Comparison of ENCODE assay signal across 9 mouse cellular contexts in the genomic region with DNA sequence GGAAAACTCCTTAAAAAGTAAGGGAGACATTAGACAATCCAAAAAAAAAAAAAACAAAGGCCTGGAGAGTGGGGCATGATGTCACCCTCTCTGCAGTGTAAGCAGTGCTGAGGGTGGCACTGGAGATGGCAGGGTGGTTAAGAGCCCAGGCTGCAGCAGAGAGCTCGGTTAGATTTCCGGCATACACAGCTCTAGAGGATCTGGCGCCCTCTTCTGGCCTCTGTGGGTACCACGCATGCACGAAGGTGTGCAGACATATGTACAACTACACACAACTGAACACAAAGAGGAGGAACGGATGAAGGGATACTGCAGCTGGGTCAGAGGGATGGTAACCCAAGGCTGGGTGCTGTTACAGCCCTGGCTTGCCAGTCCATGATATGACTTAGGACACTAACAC. TPM values are rescaled to one million over a fixed set of nuclear protein-coding genes. Genes with fewer than 3 reads are reported as not detected.
DNase-seq lines count a peak whose midpoint lies in the region; TF ChIP-seq lines count a peak whose summit lies in the region.
"Had no signal": no experiment of that assay in that cellular context is flagged by ENCODE, and none has a peak within 500 bp of the region (broad histone marks: within the 10 kb centered on the region; RNA-seq: fewer than 3 reads in every experiment).

No protein-coding gene starts in this region.

- WGBS in cerebellum, adult 2 months: 53% methylated on average over 6 of the region's 6 CpGs

- DNase-seq in cerebellum, adult 2 months: no peak
- DNase-seq in cerebellum, adult 9-11 months: no peak
- peak; percentile 13 for DNase-seq in left cerebral cortex, adult 11 months (ENCODE audit: low spot score)
- no peak for DNase-seq in left cerebral cortex, adult 8-10 months (ENCODE audit: low spot score in 2 of 2)
- peak; percentile 69 for DNase-seq in kidney, postnatal 10 days
- peak; percentile 67 for DNase-seq in lung, postnatal 10 days
- DNase-seq in splenic B cell, adult 2 months (ENCODE audit: low read depth, low spot score): peak; percentile 41

- no peaks in the 10 kb centered on the region for H3K27me3 ChIP-seq in cerebellum, adult 2 months (ENCODE audit: control insufficient read depth, insufficient read depth, low read length)
- no peaks in the 10 kb centered on the region for H3K27me3 ChIP-seq in splenic B cell, adult 2 months (ENCODE audit: control insufficient read depth, insufficient read depth, low read length, poor library complexity, severe bottlenecking)

- no peak overlapping the region for H3K27ac ChIP-seq in cerebellum, adult 2 months (ENCODE audit: insufficient read depth, low read length)
- no peak overlapping the region for H3K27ac ChIP-seq in bone marrow macrophage, adult 2 months (ENCODE audit: insufficient read depth, low read depth, low read length)

- H3K4me3 ChIP-seq in cerebellum, adult 2 months (replicated peaks; ENCODE audit: insufficient read depth, low read depth, low read length): no peak overlapping the region
- H3K4me3 ChIP-seq in bone marrow macrophage, adult 2 months (ENCODE audit: insufficient read depth, low read length): no peak overlapping the region

- H3K36me3 ChIP-seq in splenic B cell, adult 2 months (ENCODE audit: control insufficient read depth, insufficient read depth, low read length, poor library complexity, severe bottlenecking): no peaks in the 10 kb centered on the region

- no peak for TF ChIP-seq POLR2A in cerebellum, adult 2 months (IDR thresholded peaks at IDR 0.05; ENCODE audit: borderline replicate concordance, insufficient read depth, low read length)
- no peak for TF ChIP-seq POLR2A in bone marrow macrophage, adult 2 months (IDR thresholded peaks at IDR 0.05; ENCODE audit: borderline replicate concordance, low read depth, low read length)

- TF ChIP-seq CTCF in cerebellum, adult 2 months (IDR thresholded peaks at IDR 0.05; ENCODE audit: borderline replicate concordance, insufficient read depth, low read depth, low read length): peak; percentile 34; the same call in 1 of the 2 replicates
- TF ChIP-seq CTCF in bone marrow macrophage, adult 2 months (IDR thresholded peaks at IDR 0.05; ENCODE audit: low read depth, low read length): peak; percentile 56; the same call in 1 of the 2 replicates

- H3K4me1 ChIP-seq in cerebellum, adult 2 months (ENCODE audit: control insufficient read depth, insufficient read depth, low read length): no peaks in the 10 kb centered on the region
- H3K4me1 ChIP-seq in bone marrow macrophage, adult 2 months (ENCODE audit: control insufficient read depth, insufficient read depth, low read length): peaks cover 14% of the 10 kb centered on the region; the same call in 1 of the 2 replicates

RNA-seq across cellular contexts. Expression of a gene that starts 10.0 kb away (rescaled TPM):
- polyA plus RNA-seq in cerebellum, adult 2 months (2012; rRNA removed): 1.9 and 3.1 TPM in 2 replicates
- total RNA-seq in left cerebral cortex, adult 8-10 months (2022): not detected
- polyA plus RNA-seq in bone marrow macrophage, adult 2 months (2012; ENCODE audit: insufficient read depth, insufficient read length, missing spikeins): not detected in 2 replicates
- polyA plus RNA-seq: large intestine, adult 2 months had no signal

RNA-seq across cellular contexts. Expression of a gene that starts 37.5 kb away (rescaled TPM):
- polyA plus RNA-seq in cerebellum, adult 2 months (2012; rRNA removed): 40.0 TPM in 2 replicates
- 10 to 100 TPM; 32.3 to 36.5 (median 34.3) TPM for total RNA-seq in left cerebral cortex, adult 8-10 months (2022)
- 14.5 and 15.5 TPM in 2 replicates for polyA plus RNA-seq in bone marrow macrophage, adult 2 months (2012; ENCODE audit: insufficient read depth, insufficient read length, missing spikeins)

RNA-seq across cellular contexts. Expression of a gene that starts 50.8 kb away (rescaled TPM):
- polyA plus RNA-seq in cerebellum, adult 2 months (2012; rRNA removed): 61.3 and 67.9 TPM in 2 replicates
- total RNA-seq in left cerebral cortex, adult 8-10 months (2022): 10 to 100 TPM; 31.8 to 33.6 (median 32.6) TPM
- polyA plus RNA-seq in bone marrow macrophage, adult 2 months (2012; ENCODE audit: insufficient read depth, insufficient read length, missing spikeins): 110 and 112 TPM in 2 replicates

Comparison
In these comparisons a context has a peak if more than half of its experiments do, and no peak if none do; other contexts are left out.
1. DNase-seq: peak in left cerebral cortex, adult 11 months (single experiment), kidney, postnatal 10 days (single experiment), lung, postnatal 10 days (single experiment) and splenic B cell, adult 2 months (single experiment); none in cerebellum, adult 2 months (0 of 2), cerebellum, adult 9-11 months (single experiment) and left cerebral cortex, adult 8-10 months (0 of 2).